Mouse (Mus musculus) thymus, adult 2 months (tissue): ENCODE results near the gene Taf15.

Source experiments
- CTCF ChIP-seq: fragments of 200-500 bp; IDR thresholded peaks from 2 replicates; pipeline ENCODE4 v1.5.1; 2012; ENCODE audit warnings: mild to moderate bottlenecking, control low read depth, low read length, moderate library complexity, borderline replicate concordance; ENCODE audit not compliant: control insufficient read depth, poor library complexity, insufficient read depth; ENCODE audit errors: extremely low read depth
- POLR2A ChIP-seq: fragments of 200-500 bp; IDR thresholded peaks from 2 replicates; pipeline ENCODE4 v1.6.1; 2012; ENCODE audit warnings: mild to moderate bottlenecking, low read length, control low read depth, moderate library complexity; ENCODE audit not compliant: control insufficient read depth, poor library complexity, insufficient read depth; ENCODE audit errors: extremely low read depth

DNA sequence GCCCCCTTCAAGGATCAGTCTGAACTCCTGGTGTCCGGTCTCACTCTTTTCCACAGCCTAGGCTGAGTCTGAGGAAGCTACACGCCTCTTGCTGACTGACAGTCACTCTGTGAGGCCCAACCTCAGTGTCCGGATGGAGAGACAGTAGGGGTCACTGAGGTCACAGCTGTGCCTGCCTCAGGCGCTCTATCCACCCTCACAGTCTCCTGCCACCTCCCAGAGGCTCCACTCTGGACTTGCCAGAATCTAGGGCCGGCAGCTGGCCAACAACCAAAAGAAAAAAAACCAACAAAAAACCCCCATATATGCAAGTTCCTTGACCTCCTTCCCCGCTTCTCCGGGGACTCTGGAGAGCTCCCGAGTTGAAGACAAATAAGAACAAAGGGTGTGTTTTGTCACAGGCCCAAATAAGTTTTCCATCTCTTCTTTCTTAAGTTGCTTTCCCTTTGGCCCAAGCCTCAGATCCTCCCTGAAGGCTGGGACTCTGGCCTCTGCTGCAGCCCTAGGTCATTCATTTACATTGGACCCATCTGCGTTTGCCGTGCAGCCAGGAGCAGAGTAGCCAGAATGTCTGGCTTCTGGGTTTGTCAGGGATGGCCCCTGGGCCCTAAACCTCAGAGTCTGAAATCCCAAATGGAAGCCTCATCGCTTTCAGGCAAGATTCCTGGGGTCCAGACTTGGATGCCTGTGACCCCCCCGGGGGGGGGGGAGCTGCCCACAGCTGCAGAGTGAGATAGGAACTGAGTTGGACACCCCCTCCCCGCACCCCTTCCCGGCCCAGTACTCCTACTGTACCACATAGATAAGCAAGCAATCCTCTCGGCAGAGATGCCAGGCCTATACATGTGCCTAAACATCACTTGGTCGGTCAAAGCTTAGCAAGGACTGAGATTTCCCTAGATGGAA is 24.6 kb upstream of the Taf15 start:
- TF ChIP-seq POLR2A (no peak), CTCF (no peak)
